24 mouse cellular contexts compared by ENCODE assay signal in the genomic region with DNA sequence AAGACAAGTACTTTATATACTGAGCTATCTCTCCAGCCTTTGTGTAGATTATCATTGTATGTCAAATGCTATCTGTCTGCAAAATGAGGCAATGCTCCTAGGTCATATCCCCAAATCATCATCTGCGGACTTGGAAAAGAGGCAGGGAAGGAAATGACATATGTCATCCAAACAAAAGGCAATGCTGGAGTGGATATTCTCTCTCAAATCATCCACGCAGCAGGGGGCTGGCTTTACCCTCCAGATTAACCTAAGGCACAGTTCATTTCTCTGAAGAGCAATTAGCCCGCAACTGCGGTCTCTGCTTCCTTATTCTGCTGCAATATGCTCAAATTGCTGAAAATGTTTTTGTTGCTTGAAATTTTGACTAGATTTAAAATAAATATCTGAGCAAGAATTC.
DNase-seq lines count a peak whose midpoint lies in the region; ATAC-seq and TF ChIP-seq lines count a peak whose summit lies in the region.
"Had no signal": no experiment of that assay in that cellular context is flagged by ENCODE, and none has a peak within 500 bp of the region (broad histone marks: within the 10 kb centered on the region; RNA-seq: fewer than 3 reads in every experiment).

No protein-coding gene starts in this region.

- no peak overlapping the region for H3K9ac ChIP-seq in forebrain, embryonic 14.5 days (ENCODE audit: low read length)
- H3K9ac ChIP-seq in forebrain, embryonic 12.5 days: no peak overlapping the region
- H3K9ac ChIP-seq in midbrain, embryonic 14.5 days (replicated peaks; ENCODE audit: low read length): no peak overlapping the region
- no peak overlapping the region for H3K9ac ChIP-seq in midbrain, embryonic 11.5 days (ENCODE audit: low read length)
- H3K9ac ChIP-seq in stomach, postnatal 0 days (ENCODE audit: low read length): no peak overlapping the region
- H3K9ac ChIP-seq: limb, embryonic 15.5 days; liver, embryonic 14.5 days; lung, embryonic 14.5 days; neural tube, embryonic 12.5 days; stomach, embryonic 15.5 days had no signal

- H3K4me2 ChIP-seq in forebrain, embryonic 14.5 days (ENCODE audit: low read length): no peak overlapping the region
- H3K4me2 ChIP-seq in forebrain, embryonic 12.5 days: no peak overlapping the region
- H3K4me2 ChIP-seq in midbrain, embryonic 14.5 days (ENCODE audit: low read length): no peak overlapping the region
- H3K4me2 ChIP-seq in midbrain, embryonic 11.5 days: no peak overlapping the region
- no peak overlapping the region for H3K4me2 ChIP-seq in stomach, postnatal 0 days (replicated peaks; ENCODE audit: low read depth)
- H3K4me2 ChIP-seq: limb, embryonic 15.5 days; lung, embryonic 14.5 days; neural tube, embryonic 12.5 days; stomach, embryonic 15.5 days had no signal

- ATAC-seq in forebrain, embryonic 14.5 days: no peak
- no peak for ATAC-seq in forebrain, embryonic 12.5 days (ENCODE audit: low FRiP score)
- ATAC-seq in midbrain, embryonic 14.5 days (ENCODE audit: low FRiP score, low TSS enrichment): no peak
- ATAC-seq in midbrain, embryonic 11.5 days (ENCODE audit: low FRiP score): no peak
- no peak for ATAC-seq in stomach, postnatal 0 days (ENCODE audit: low FRiP score, low TSS enrichment)
- ATAC-seq: intestine, postnatal 0 days had no signal

- no peak for TF ChIP-seq CTCF in stomach, postnatal 0 days (IDR thresholded peaks at IDR 0.05; ENCODE audit: low read depth)

- no peak for TF ChIP-seq EP300 in stomach, postnatal 0 days (optimal IDR thresholded peaks at IDR 0.05)

- H3K4me1 ChIP-seq in forebrain, embryonic 14.5 days (ENCODE audit: control insufficient read depth, insufficient read depth, low read length): no peaks in the 10 kb centered on the region
- 0 out of 2 replicates have a peak, but pooled peaks cover 6% of the 10 kb centered on the region for H3K4me1 ChIP-seq in forebrain, embryonic 12.5 days
- H3K4me1 ChIP-seq in midbrain, embryonic 14.5 days (ENCODE audit: control insufficient read depth, insufficient read depth, low read length): no peaks in the 10 kb centered on the region
- no peaks in the 10 kb centered on the region for H3K4me1 ChIP-seq in midbrain, embryonic 11.5 days (ENCODE audit: control insufficient read depth, insufficient read depth, low read length)
- H3K4me1 ChIP-seq in stomach, postnatal 0 days (replicated peaks; ENCODE audit: control insufficient read depth, insufficient read depth): no peaks in the 10 kb centered on the region; the same call in 1 of the 2 replicates

- H3K36me3 ChIP-seq in forebrain, embryonic 14.5 days (ENCODE audit: control insufficient read depth, insufficient read depth, low read length): no peaks in the 10 kb centered on the region
- H3K36me3 ChIP-seq in forebrain, embryonic 12.5 days (replicated peaks): no peaks in the 10 kb centered on the region
- no peaks in the 10 kb centered on the region for H3K36me3 ChIP-seq in midbrain, embryonic 14.5 days (ENCODE audit: control insufficient read depth, insufficient read depth, low read length)
- no peaks in the 10 kb centered on the region for H3K36me3 ChIP-seq in midbrain, embryonic 11.5 days (ENCODE audit: control insufficient read depth, insufficient read depth, low read length)
- no peaks in the 10 kb centered on the region for H3K36me3 ChIP-seq in stomach, postnatal 0 days (ENCODE audit: control insufficient read depth, insufficient read depth, low read length)
- H3K36me3 ChIP-seq: embryonic facial prominence, embryonic 10.5 days; forebrain, embryonic 10.5 days; limb, embryonic 15.5 days; neural tube, embryonic 12.5 days; stomach, embryonic 15.5 days had no signal

- H3K27me3 ChIP-seq in forebrain, embryonic 14.5 days (replicated peaks; ENCODE audit: control insufficient read depth, insufficient read depth, low read length): no peaks in the 10 kb centered on the region
- no peaks in the 10 kb centered on the region for H3K27me3 ChIP-seq in forebrain, embryonic 12.5 days
- H3K27me3 ChIP-seq in midbrain, embryonic 14.5 days (ENCODE audit: control insufficient read depth, insufficient read depth, low read length): no peaks in the 10 kb centered on the region
- no peaks in the 10 kb centered on the region for H3K27me3 ChIP-seq in midbrain, embryonic 11.5 days (ENCODE audit: control insufficient read depth, insufficient read depth, low read length)
- no peaks in the 10 kb centered on the region for H3K27me3 ChIP-seq in stomach, postnatal 0 days (ENCODE audit: control insufficient read depth, insufficient read depth, low read length)
- H3K27me3 ChIP-seq: limb, embryonic 15.5 days; neural tube, embryonic 12.5 days; stomach, embryonic 15.5 days had no signal

- H3K27ac ChIP-seq in forebrain, embryonic 14.5 days (ENCODE audit: low read depth, low read length): no peak overlapping the region
- no peak overlapping the region for H3K27ac ChIP-seq in forebrain, embryonic 12.5 days
- no peak overlapping the region for H3K27ac ChIP-seq in midbrain, embryonic 14.5 days (replicated peaks; ENCODE audit: low read depth, low read length)
- H3K27ac ChIP-seq in midbrain, embryonic 11.5 days (ENCODE audit: low read depth, low read length): no peak overlapping the region
- no peak overlapping the region for H3K27ac ChIP-seq in stomach, postnatal 0 days (replicated peaks)
- H3K27ac ChIP-seq: embryonic facial prominence, embryonic 10.5 days; forebrain, embryonic 10.5 days; limb, embryonic 15.5 days; liver, embryonic 14.5 days; neural tube, embryonic 12.5 days; stomach, embryonic 15.5 days had no signal

- H3K9me3 ChIP-seq in forebrain, embryonic 14.5 days (replicated peaks; ENCODE audit: control insufficient read depth, low read length): no peaks in the 10 kb centered on the region
- no peaks in the 10 kb centered on the region for H3K9me3 ChIP-seq in forebrain, embryonic 12.5 days
- no peaks in the 10 kb centered on the region for H3K9me3 ChIP-seq in midbrain, embryonic 14.5 days (ENCODE audit: control insufficient read depth, low read length)
- no peaks in the 10 kb centered on the region for H3K9me3 ChIP-seq in midbrain, embryonic 11.5 days (ENCODE audit: control insufficient read depth, low read length)
- no peaks in the 10 kb centered on the region for H3K9me3 ChIP-seq in stomach, postnatal 0 days (ENCODE audit: control insufficient read depth, low read length)
- H3K9me3 ChIP-seq: embryonic facial prominence, embryonic 10.5 days; forebrain, embryonic 10.5 days; limb, embryonic 15.5 days; neural tube, embryonic 12.5 days; stomach, embryonic 15.5 days had no signal

- no peak overlapping the region for H3K4me3 ChIP-seq in forebrain, embryonic 14.5 days (ENCODE audit: low read depth, low read length)
- no peak overlapping the region for H3K4me3 ChIP-seq in forebrain, embryonic 12.5 days (replicated peaks)
- H3K4me3 ChIP-seq in midbrain, embryonic 14.5 days (replicated peaks; ENCODE audit: low read depth, low read length): no peak overlapping the region
- no peak overlapping the region for H3K4me3 ChIP-seq in midbrain, embryonic 11.5 days (ENCODE audit: low read depth, low read length)
- H3K4me3 ChIP-seq in stomach, postnatal 0 days (ENCODE audit: low read depth, low read length): no peak overlapping the region
- H3K4me3 ChIP-seq: embryonic facial prominence, embryonic 10.5 days; forebrain, embryonic 10.5 days; limb, embryonic 15.5 days; neural tube, embryonic 12.5 days; stomach, embryonic 15.5 days had no signal

- 38% methylated on average over 4 of the region's 4 CpGs for WGBS in forebrain, embryonic 14.5 days
- 35% methylated on average over 4 of the region's 4 CpGs for WGBS in forebrain, embryonic 12.5 days
- WGBS in midbrain, embryonic 14.5 days: 24% methylated on average over 4 of the region's 4 CpGs
- 51% methylated on average over 4 of the region's 4 CpGs for whole genome bisulfite sequencing in midbrain, embryonic 11.5 days
- 73% methylated on average over 4 of the region's 4 CpGs for WGBS in stomach, postnatal 0 days

- peak; percentile 18 for DNase-seq in forebrain, embryonic 14.5 days (ENCODE audit: low spot score)
- peak; percentile 61 for DNase-seq in midbrain, embryonic 14.5 days
- no peak for DNase-seq in midbrain, embryonic 11.5 days (ENCODE audit: low spot score, missing footprints)
- DNase-seq in cerebellum, adult 9-11 months: peak; percentile 41
- peak; percentile 71 for DNase-seq in retina, embryonic 14.5 days (ENCODE audit: low spot score)
- DNase-seq in ovary, postnatal 14 days (ENCODE audit: low spot score): no peak
- DNase-seq in stomach, postnatal 0 days (ENCODE audit: low spot score): no peak
- DNase-seq: adrenal gland, adult 2 months; gastrocnemius, postnatal 25 days; heart, adult 18-20 months; layer of hippocampus, adult 9-11 months; lung, embryonic 14.5 days; right cerebral cortex, adult 18-20 months; right cerebral cortex, postnatal 4 days; thymus, adult 18-20 months; thymus, postnatal 36 days had no signal

Comparison
In these comparisons a context has a peak if more than half of its experiments do, and no peak if none do; other contexts are left out.
1. DNase-seq: peak in forebrain, embryonic 14.5 days (single experiment), midbrain, embryonic 14.5 days (single experiment), cerebellum, adult 9-11 months (single experiment) and retina, embryonic 14.5 days (single experiment); none in midbrain, embryonic 11.5 days (single experiment), ovary, postnatal 14 days (single experiment) and stomach, postnatal 0 days (single experiment).